In the genomic region with DNA sequence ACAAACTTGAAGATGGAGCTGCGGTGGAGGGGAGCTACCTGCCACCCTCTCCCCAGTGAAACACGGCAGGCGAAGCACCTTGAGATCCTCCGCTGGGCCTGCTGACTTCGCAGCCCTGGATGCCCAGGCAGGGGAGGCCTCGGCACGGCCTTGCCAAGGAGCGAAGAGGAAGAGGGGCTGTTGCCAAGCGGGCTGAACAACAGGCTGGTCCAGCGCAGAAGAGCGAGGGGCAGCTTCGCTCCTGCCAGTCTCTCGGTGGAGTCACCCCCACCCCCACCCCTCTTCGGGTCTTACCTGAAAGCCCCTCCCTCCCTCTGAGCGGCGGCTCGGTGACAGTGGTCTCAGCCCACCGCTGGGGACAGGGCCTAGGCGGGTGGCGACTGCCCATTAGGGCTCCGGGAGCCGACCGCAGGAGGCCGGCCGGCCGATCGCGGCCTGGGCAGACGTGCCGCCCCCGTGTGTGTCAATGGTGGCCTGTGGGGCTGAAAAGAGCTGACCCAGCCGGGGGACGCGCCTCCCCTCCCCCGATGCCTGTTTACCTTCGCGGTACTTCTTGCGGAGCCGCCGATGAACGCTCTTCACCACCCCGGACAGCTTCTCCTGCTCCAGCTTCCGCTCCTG, we compare ENCODE assay signal across 8 mouse cellular contexts. TPM values are rescaled to one million over a fixed set of nuclear protein-coding genes. Genes with fewer than 3 reads are reported as not detected.
DNase-seq lines count a peak whose midpoint lies in the region; ATAC-seq and TF ChIP-seq lines count a peak whose summit lies in the region.

No protein-coding gene starts in this region.

- H3K27ac ChIP-seq in limb, embryonic 14.5 days (replicated peaks; ENCODE audit: low read depth, low read length): peak overlapping the region; percentile 94
- H3K27ac ChIP-seq in midbrain, postnatal 0 days (ENCODE audit: low read depth, low read length): peak overlapping the region; percentile 90
- peak overlapping the region; percentile 92 for H3K27ac ChIP-seq in stomach, embryonic 16.5 days (ENCODE audit: low read length)

- peaks cover 6% of the 10 kb centered on the region; the same call in 1 of the 2 replicates for H3K4me1 ChIP-seq in limb, embryonic 14.5 days (ENCODE audit: control insufficient read depth, insufficient read depth, low read length)
- peaks cover 8% of the 10 kb centered on the region; the same call in 1 of the 2 replicates for H3K4me1 ChIP-seq in midbrain, postnatal 0 days (ENCODE audit: insufficient read depth, low read length)
- H3K4me1 ChIP-seq in stomach, embryonic 16.5 days (ENCODE audit: control insufficient read depth, insufficient read depth, low read length): peaks cover 2% of the 10 kb centered on the region; the same call in 1 of the 2 replicates

- H3K4me2 ChIP-seq in limb, embryonic 14.5 days (replicated peaks; ENCODE audit: low read depth, low read length, severe bottlenecking): peak overlapping the region; percentile 81
- peak overlapping the region; percentile 82 for H3K4me2 ChIP-seq in midbrain, postnatal 0 days (ENCODE audit: low read depth, low read length, poor library complexity, severe bottlenecking)
- H3K4me2 ChIP-seq in stomach, embryonic 16.5 days (ENCODE audit: low read depth, low read length): peak overlapping the region; percentile 91

- H3K36me3 ChIP-seq in limb, embryonic 14.5 days (ENCODE audit: control insufficient read depth, insufficient read depth, low read length): no peaks in the 10 kb centered on the region
- H3K36me3 ChIP-seq in midbrain, postnatal 0 days (ENCODE audit: insufficient read depth, low read length): no peaks in the 10 kb centered on the region
- H3K36me3 ChIP-seq in stomach, embryonic 16.5 days (ENCODE audit: control insufficient read depth, insufficient read depth, low read length): no peaks in the 10 kb centered on the region

- ATAC-seq in inflammation-experienced regulatory T-cells, adult 6 months: peak; percentile 31
- peak; percentile 69 for ATAC-seq in limb, embryonic 14.5 days (ENCODE audit: low FRiP score, low read depth)
- peak; percentile 83 for ATAC-seq in midbrain, postnatal 0 days (ENCODE audit: low FRiP score)
- peak; percentile 49 for ATAC-seq in stomach, embryonic 16.5 days (ENCODE audit: insufficient read depth, low FRiP score)

- DNase-seq in 3T3-L1 (ENCODE audit: low read depth, low spot score): peak; percentile 66
- DNase-seq in WW6 (ENCODE audit: low read depth, low spot score): peak; percentile 29
- DNase-seq in cerebellum, postnatal 4 days (ENCODE audit: low spot score in 2 of 2): peak; percentile 23 to 58
- DNase-seq in frontal cortex, postnatal 36 days (ENCODE audit: low spot score in 2 of 2): peak; percentile 54 to 61
- DNase-seq in limb, embryonic 14.5 days (ENCODE audit: low spot score): peak; percentile 34
- peak; percentile 56 for DNase-seq in midbrain, postnatal 0 days (ENCODE audit: low spot score)

- TF ChIP-seq POLR2A in limb, embryonic 14.5 days (IDR thresholded peaks at IDR 0.05; ENCODE audit: borderline replicate concordance, extremely low read depth, insufficient read depth, insufficient read length): no peak

- H3K27me3 ChIP-seq in limb, embryonic 14.5 days (ENCODE audit: control insufficient read depth, insufficient read depth, low read length): no peaks in the 10 kb centered on the region
- H3K27me3 ChIP-seq in midbrain, postnatal 0 days (ENCODE audit: insufficient read depth, low read length): no peaks in the 10 kb centered on the region
- no peaks in the 10 kb centered on the region for H3K27me3 ChIP-seq in stomach, embryonic 16.5 days (ENCODE audit: control insufficient read depth, insufficient read depth, low read length)

- no peak for TF ChIP-seq CTCF in midbrain, postnatal 0 days (IDR thresholded peaks at IDR 0.05)

- H3K4me3 ChIP-seq in limb, embryonic 14.5 days (replicated peaks; ENCODE audit: low read length): peak overlapping the region; percentile 92
- H3K4me3 ChIP-seq in midbrain, postnatal 0 days (ENCODE audit: low read depth, low read length): peak overlapping the region; percentile 97
- H3K4me3 ChIP-seq in stomach, embryonic 16.5 days (replicated peaks; ENCODE audit: low read length): peak overlapping the region; percentile 95

- WGBS in limb, embryonic 14.5 days: 1% methylated on average over 26 of the region's 43 CpGs
- 1% methylated on average over 32 of the region's 43 CpGs for WGBS in midbrain, postnatal 0 days
- WGBS in stomach, embryonic 16.5 days: under 1% methylated on average over 41 of the region's 43 CpGs

- H3K9me3 ChIP-seq in limb, embryonic 14.5 days (ENCODE audit: control insufficient read depth, low read length): no peaks in the 10 kb centered on the region
- no peaks in the 10 kb centered on the region for H3K9me3 ChIP-seq in midbrain, postnatal 0 days (ENCODE audit: low read length)
- no peaks in the 10 kb centered on the region for H3K9me3 ChIP-seq in stomach, embryonic 16.5 days (replicated peaks; ENCODE audit: control insufficient read depth, low read length)

- H3K9ac ChIP-seq in limb, embryonic 14.5 days (ENCODE audit: low read depth, low read length, severe bottlenecking): peak overlapping the region; percentile 92
- peak overlapping the region; percentile 91 for H3K9ac ChIP-seq in midbrain, postnatal 0 days (replicated peaks; ENCODE audit: low read length, poor library complexity, severe bottlenecking)
- H3K9ac ChIP-seq in stomach, embryonic 16.5 days (ENCODE audit: low read length): peak overlapping the region; percentile 85

RNA-seq across cellular contexts. Expression of a gene that starts 0.5 kb away (rescaled TPM):
- polyA plus RNA-seq in inflammation-experienced regulatory T-cells, adult 6 months (2017; shearing (Covaris generic)): 10 to 100 TPM in 2 of 3 experiments, 1 to 10 TPM in 1; 5.2 to 10.8 (median 10.1) TPM
- 12.5 and 13.2 TPM in 2 replicates for polyA plus RNA-seq in limb, embryonic 14.5 days (2012; rRNA removed)
- polyA plus RNA-seq in limb, embryonic 14.5 days (2014; fragmentation: Nextera tagmentation; extraction: Ambion mirVana): 18.6 and 20.5 TPM in 2 replicates
- total RNA-seq in midbrain, postnatal 0 days (2014; rRNA removed): 28.9 and 31.9 TPM in 2 replicates
- polyA plus RNA-seq in midbrain, postnatal 0 days (2015; fragmentation: Nextera tagmentation; extraction: Ambion mirVana): 10.0 and 11.0 TPM in 2 replicates
- 9.6 and 10.6 TPM in 2 replicates for polyA plus RNA-seq in stomach, embryonic 16.5 days (2015; fragmentation: Nextera tagmentation; extraction: Ambion mirVana)

Comparison
In these comparisons a context has a peak if more than half of its experiments do, and no peak if none do; other contexts are left out.
1. Peak in every context shown above with its lines: DNase-seq, ATAC-seq, H3K4me3 ChIP-seq and H3K27ac ChIP-seq.
2. ATAC-seq: peak in every context shown above with its lines; median percentile 83 in midbrain, postnatal 0 days; 69 in limb, embryonic 14.5 days; 49 in stomach, embryonic 16.5 days; 31 in inflammation-experienced regulatory T-cells, adult 6 months.